Mouse (Mus musculus): Measurements from ENCODE around the gene Ccnyl1. TPM values are rescaled to one million over a fixed set of nuclear protein-coding genes. Genes with fewer than 3 reads are reported as not detected.

Ccnyl1 gene
- polyA plus RNA-seq, 1 experiment: 17.0 TPM

GRCm38 (mm10) chr1:64754658-64755057 is 64.4 kb downstream of the Ccnyl1 start:
- Histone ChIP-seq H3K27me3 (replicated peaks; ENCODE audit: control insufficient read depth, insufficient read depth, low read length) (no peaks in the 10 kb centered on the region), H3K4me3 (ENCODE audit: insufficient read depth, low read depth, low read length) (no peak overlapping the region), H3K36me3 (ENCODE audit: control insufficient read depth, insufficient read depth, low read length) (no peaks in the 10 kb centered on the region), H3K4me1 (ENCODE audit: control insufficient read depth, insufficient read depth, low read length) (no peaks in the 10 kb centered on the region; the same call in 1 of the 2 replicates), H3K27ac (ENCODE audit: insufficient read depth, low read depth, low read length) (no peak overlapping the region)
- TF ChIP-seq CTCF (conservative IDR thresholded peaks at IDR 0.05; ENCODE audit: insufficient read depth, insufficient read length, low read depth, low read length): no peak
- no peak for TF ChIP-seq POLR2A (IDR thresholded peaks at IDR 0.05; ENCODE audit: low read depth, low read length)
- DNase-seq: peak; percentile 56
- WGBS: 81% methylated on average over 5 of the region's 5 CpGs

GRCm38 (mm10) chr1:64755971-64756639 is 65.8 kb downstream of the Ccnyl1 start:
- Histone ChIP-seq H3K36me3 (ENCODE audit: control insufficient read depth, insufficient read depth, low read length) (no peaks in the 10 kb centered on the region), H3K27ac (ENCODE audit: insufficient read depth, low read depth, low read length) (no peak overlapping the region), H3K27me3 (replicated peaks; ENCODE audit: control insufficient read depth, insufficient read depth, low read length) (no peaks in the 10 kb centered on the region), H3K4me1 (ENCODE audit: control insufficient read depth, insufficient read depth, low read length) (no peaks in the 10 kb centered on the region; the same call in 1 of the 2 replicates), H3K4me3 (ENCODE audit: insufficient read depth, low read depth, low read length) (no peak overlapping the region)
- 61% methylated on average over 7 of the region's 7 CpGs for WGBS
- TF ChIP-seq CTCF (conservative IDR thresholded peaks at IDR 0.05; ENCODE audit: insufficient read depth, insufficient read length, low read depth, low read length) (no peak), POLR2A (IDR thresholded peaks at IDR 0.05; ENCODE audit: low read depth, low read length) (no peak)
- DNase-seq: peak; percentile 52

GRCm38 (mm10) chr1:64756640-64757030 is 66.4 kb downstream of the Ccnyl1 start:
- peak; percentile 14 for DNase-seq

GRCm38 (mm10) chr1:64757254-64757653 is 67.0 kb downstream of the Ccnyl1 start:
- H3K4me3 ChIP-seq (ENCODE audit: insufficient read depth, low read depth, low read length): no peak overlapping the region

More at GRCm38 (mm10) chr1:64756640-64757030, 66.4 kb downstream of the Ccnyl1 start:
- Histone ChIP-seq H3K4me3 (ENCODE audit: insufficient read depth, low read depth, low read length) (no peak overlapping the region), H3K36me3 (ENCODE audit: control insufficient read depth, insufficient read depth, low read length) (no peaks in the 10 kb centered on the region), H3K27ac (ENCODE audit: insufficient read depth, low read depth, low read length) (no peak overlapping the region), H3K4me1 (ENCODE audit: control insufficient read depth, insufficient read depth, low read length) (no peaks in the 10 kb centered on the region; the same call in 1 of the 2 replicates), H3K27me3 (replicated peaks; ENCODE audit: control insufficient read depth, insufficient read depth, low read length) (no peaks in the 10 kb centered on the region)
- WGBS: 46% methylated on average over 10 of the region's 10 CpGs
- TF ChIP-seq POLR2A (IDR thresholded peaks at IDR 0.05; ENCODE audit: low read depth, low read length) (no peak), CTCF (conservative IDR thresholded peaks at IDR 0.05; ENCODE audit: insufficient read depth, insufficient read length, low read depth, low read length) (no peak)

GRCm38 (mm10) chr1:64757766-64758165 is 67.5 kb downstream of the Ccnyl1 start:
- DNase-seq: no peak
- TF ChIP-seq POLR2A (IDR thresholded peaks at IDR 0.05; ENCODE audit: low read depth, low read length): no peak
- TF ChIP-seq CTCF (conservative IDR thresholded peaks at IDR 0.05; ENCODE audit: insufficient read depth, insufficient read length, low read depth, low read length): no peak
- H3K27ac ChIP-seq (ENCODE audit: insufficient read depth, low read depth, low read length): no peak overlapping the region
- H3K4me3 ChIP-seq (ENCODE audit: insufficient read depth, low read depth, low read length): no peak overlapping the region
- no peaks in the 10 kb centered on the region for H3K27me3 ChIP-seq (replicated peaks; ENCODE audit: control insufficient read depth, insufficient read depth, low read length)
- no peaks in the 10 kb centered on the region for H3K36me3 ChIP-seq (ENCODE audit: control insufficient read depth, insufficient read depth, low read length)
- no peaks in the 10 kb centered on the region; the same call in 1 of the 2 replicates for H3K4me1 ChIP-seq (ENCODE audit: control insufficient read depth, insufficient read depth, low read length)
- 86% methylated on average over 5 of the region's 5 CpGs for WGBS

More at GRCm38 (mm10) chr1:64757254-64757653, 67.0 kb downstream of the Ccnyl1 start:
- Histone ChIP-seq H3K27me3 (replicated peaks; ENCODE audit: control insufficient read depth, insufficient read depth, low read length) (no peaks in the 10 kb centered on the region), H3K27ac (ENCODE audit: insufficient read depth, low read depth, low read length) (no peak overlapping the region), H3K4me1 (ENCODE audit: control insufficient read depth, insufficient read depth, low read length) (no peaks in the 10 kb centered on the region; the same call in 1 of the 2 replicates), H3K36me3 (ENCODE audit: control insufficient read depth, insufficient read depth, low read length) (no peaks in the 10 kb centered on the region)
- 48% methylated on average over 2 of the region's 2 CpGs for WGBS
- peak; percentile 54 for DNase-seq
- TF ChIP-seq POLR2A (IDR thresholded peaks at IDR 0.05; ENCODE audit: low read depth, low read length): no peak
- no peak for TF ChIP-seq CTCF (conservative IDR thresholded peaks at IDR 0.05; ENCODE audit: insufficient read depth, insufficient read length, low read depth, low read length)

GRCm38 (mm10) chr1:64761646-64762045 is 71.4 kb downstream of the Ccnyl1 start:
- Histone ChIP-seq H3K27me3 (replicated peaks; ENCODE audit: control insufficient read depth, insufficient read depth, low read length) (no peaks in the 10 kb centered on the region), H3K27ac (ENCODE audit: insufficient read depth, low read depth, low read length) (no peak overlapping the region), H3K4me3 (ENCODE audit: insufficient read depth, low read depth, low read length) (no peak overlapping the region), H3K4me1 (ENCODE audit: control insufficient read depth, insufficient read depth, low read length) (no peaks in the 10 kb centered on the region), H3K36me3 (ENCODE audit: control insufficient read depth, insufficient read depth, low read length) (no peaks in the 10 kb centered on the region)
- no peak for DNase-seq
- 87% methylated on average over 4 of the region's 4 CpGs for WGBS
- TF ChIP-seq POLR2A (IDR thresholded peaks at IDR 0.05; ENCODE audit: low read depth, low read length) (no peak), CTCF (conservative IDR thresholded peaks at IDR 0.05; ENCODE audit: insufficient read depth, insufficient read length, low read depth, low read length) (no peak)

- no peaks in the 10 kb centered on the region for H3K27me3 ChIP-seq (replicated peaks; ENCODE audit: control insufficient read depth, insufficient read depth, low read length)
- no peak overlapping the region for H3K4me3 ChIP-seq (ENCODE audit: insufficient read depth, low read depth, low read length)
- no peak for DNase-seq
- TF ChIP-seq CTCF (conservative IDR thresholded peaks at IDR 0.05; ENCODE audit: insufficient read depth, insufficient read length, low read depth, low read length): no peak
- TF ChIP-seq POLR2A (IDR thresholded peaks at IDR 0.05; ENCODE audit: low read depth, low read length): no peak
- WGBS: 42% methylated on average over 6 of the region's 6 CpGs
- H3K36me3 ChIP-seq (ENCODE audit: control insufficient read depth, insufficient read depth, low read length): no peaks in the 10 kb centered on the region
- H3K27ac ChIP-seq (ENCODE audit: insufficient read depth, low read depth, low read length): no peak overlapping the region
- H3K4me1 ChIP-seq (ENCODE audit: control insufficient read depth, insufficient read depth, low read length): no peaks in the 10 kb centered on the region
Observed at GRCm38 (mm10) chr1:64770169-64770568, 79.9 kb downstream of the Ccnyl1 start.

Measured in kidney, adult 2 months (tissue).